Mouse (Mus musculus) regulatory T cell (primary cell): Measurements from ENCODE around the gene Adgrd1.
"Not testable (repeated sequence)": the region's sequence is repeated elsewhere in the genome, so short reads cannot be mapped to it uniquely, and the experiment has no call there.

Source experiments
- in situ Hi-C: fragments of 300-600 bp; cut with MboI, MseI; formaldehyde crosslinking; loops from one replicate; pipeline ENCODE4 v1.15.1; 2025; ENCODE audit warnings: high pct_unique_total_duplicates

Adgrd1 gene

DNA sequence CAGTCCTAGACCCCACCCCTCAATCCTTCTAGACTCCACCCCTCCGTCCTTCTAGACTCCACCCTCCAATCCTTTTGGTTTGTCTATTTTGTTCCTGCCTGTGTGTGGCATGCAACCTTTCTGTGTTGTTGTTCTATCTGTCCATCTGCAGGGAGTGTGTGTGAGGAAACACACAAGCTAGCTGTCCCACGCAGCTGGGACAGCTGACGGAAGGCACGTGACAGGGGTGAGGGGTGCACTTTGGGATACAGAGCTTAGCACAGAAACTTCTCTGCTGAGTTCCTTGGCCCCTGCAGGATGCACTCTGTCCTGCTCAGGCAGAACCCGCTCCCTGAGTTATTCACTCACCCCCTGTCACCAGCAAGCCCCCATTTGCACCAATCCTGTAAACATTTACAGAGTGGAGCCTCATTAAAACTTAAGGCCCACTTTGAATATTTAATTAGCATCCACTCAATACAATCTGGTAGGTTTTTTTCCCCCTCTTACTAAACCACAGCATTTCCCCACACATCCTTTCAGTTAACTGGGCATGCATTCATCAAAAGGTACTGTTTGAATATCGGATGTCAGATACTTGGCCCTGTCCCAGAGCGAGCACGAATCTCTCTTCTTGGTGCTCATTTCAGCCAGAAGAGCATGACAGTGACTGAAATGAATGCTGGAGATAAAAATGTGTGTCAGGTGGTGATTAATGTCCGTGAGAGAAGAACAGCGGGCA lies 4.0 kb upstream of the Adgrd1 start:
- in situ Hi-C loops: no loop called here

DNA sequence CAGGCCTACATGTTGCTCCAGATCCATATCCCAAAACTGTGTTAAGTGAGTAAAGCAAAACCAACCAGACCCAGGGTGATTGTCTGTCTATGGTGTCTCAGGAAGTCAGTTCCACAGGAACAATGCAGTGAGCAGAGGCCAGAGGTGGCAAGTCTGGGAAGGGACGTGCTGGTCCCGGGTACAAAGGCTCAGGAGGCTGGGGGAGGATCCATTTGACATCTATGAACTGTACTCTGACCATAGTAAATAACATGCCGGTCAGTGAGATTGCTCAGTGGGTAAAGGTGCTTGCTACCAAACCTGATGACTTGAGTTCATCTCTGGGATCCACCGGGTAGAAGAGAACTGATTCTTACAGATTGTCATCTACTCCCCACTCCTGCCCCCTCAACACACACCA lies 3.4 kb upstream of the Adgrd1 start:
- in situ Hi-C loops: no loop called here

DNA sequence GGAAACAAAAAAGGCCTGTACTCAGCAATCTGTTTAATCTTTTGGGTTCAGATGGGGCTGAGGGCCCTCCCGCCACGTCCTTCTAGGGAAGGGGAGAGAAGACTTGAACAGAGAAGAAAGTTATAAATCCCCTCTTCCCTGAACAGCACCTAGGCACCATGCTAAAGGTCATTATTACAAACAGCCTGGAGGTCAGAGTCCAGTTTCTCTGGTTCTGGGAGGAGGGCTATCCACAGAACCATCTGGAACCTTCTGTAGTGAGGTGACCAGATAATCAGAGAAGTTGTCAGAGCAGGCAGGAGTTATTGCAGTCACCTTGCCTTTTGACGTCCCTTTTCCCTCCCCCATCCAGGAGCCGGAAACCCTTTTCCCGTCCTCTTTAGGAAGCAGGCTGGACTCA lies 2.3 kb upstream of the Adgrd1 start:
- in situ Hi-C loops: no loop called here

DNA sequence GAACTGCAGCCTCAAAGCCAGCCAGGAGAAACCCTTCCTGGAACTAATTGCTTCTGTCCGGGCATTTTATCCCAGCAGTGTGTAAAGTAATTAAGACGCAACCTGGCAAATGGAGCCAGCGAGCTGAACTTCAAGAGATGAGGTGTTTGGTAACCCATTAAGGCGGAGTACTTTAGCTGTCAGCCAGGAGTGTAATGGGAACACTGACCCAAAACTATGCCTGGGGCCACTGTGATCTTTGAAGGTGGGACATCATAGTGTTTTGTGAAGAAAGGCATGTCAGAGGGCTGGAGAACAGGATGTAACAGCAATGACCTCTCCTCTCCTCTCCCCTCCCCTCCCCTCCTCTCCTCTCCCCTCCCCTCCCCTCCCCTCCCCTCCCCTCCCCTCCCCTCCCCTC lies 7.5 kb downstream of the Adgrd1 start:
- in situ Hi-C loops: no loop called here

DNA sequence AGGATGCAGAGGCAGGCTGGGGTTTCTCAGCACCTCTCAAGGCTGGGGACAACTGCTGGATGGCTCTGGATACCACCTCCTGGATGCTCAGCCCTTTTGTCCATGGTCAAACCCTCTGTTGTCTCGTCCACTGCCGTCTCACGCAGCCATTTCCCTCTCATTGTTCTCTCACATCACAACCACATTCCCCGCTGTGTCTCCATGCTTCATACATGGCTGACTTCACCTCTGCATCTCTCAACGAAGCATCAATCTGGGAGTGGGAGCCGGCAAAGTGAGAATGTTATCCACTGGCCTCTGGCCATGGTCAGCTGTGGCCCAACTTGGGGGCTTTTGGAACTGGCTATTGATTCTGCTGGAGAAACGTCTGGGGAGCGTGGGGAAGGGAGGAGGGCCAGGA lies 15.2 kb downstream of the Adgrd1 start:
- in situ Hi-C loops: no loop called here

DNA sequence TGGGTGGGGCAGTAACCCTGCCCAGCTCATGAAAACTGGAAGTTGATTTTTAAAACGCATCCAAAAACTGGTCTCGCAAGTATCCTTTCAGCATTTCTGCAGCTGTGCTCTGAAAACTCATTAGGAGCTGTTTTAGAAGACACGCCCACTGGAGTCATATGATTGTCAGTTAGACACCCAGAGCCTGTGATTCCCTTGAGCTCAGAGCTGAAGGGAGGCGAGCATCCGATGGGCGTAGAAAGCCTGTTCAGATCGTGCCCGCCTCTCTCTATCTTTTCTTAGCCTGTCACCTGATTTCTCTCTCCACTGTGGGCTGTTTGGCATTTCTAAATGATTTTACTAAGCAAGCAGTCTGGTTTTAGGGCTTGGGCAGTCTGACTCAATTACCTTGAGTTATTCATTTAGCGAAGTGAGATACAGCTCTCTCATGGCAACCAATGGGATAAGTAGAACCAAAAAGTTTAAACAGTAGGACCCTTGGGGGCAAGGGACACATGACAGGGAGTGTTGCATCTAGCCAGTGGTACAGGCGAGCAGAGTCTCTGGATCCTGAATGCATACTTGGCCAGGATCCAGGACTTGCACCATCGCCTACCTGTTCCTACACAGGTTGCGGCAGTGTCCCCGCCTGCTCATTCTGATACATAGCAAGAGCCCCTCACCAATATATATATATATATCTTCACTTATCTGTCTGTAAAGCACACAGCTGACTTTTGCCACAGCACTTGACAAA lies 17.4 kb downstream of the Adgrd1 start:
- in situ Hi-C loops: no loop called here

DNA sequence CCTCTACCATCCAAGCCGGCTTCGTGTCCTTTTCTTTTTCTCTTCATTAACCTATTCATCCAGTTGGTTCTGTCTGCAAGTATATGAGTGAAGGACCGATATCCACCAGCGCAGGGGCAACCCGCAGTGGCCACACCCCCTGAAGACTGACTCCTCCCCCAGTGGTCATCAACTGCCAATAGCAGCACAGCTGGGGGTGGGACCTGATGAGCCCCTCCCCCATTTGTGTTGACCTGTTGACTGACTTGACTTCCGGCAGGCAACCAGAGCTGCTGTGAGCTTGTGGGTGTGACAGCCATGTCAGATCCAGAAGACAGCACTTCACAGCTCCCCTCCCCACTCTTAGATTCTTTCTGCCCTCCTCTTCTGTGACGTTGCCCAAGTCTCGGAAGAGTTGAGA lies 19.7 kb downstream of the Adgrd1 start:
- in situ Hi-C loops: no loop called here

DNA sequence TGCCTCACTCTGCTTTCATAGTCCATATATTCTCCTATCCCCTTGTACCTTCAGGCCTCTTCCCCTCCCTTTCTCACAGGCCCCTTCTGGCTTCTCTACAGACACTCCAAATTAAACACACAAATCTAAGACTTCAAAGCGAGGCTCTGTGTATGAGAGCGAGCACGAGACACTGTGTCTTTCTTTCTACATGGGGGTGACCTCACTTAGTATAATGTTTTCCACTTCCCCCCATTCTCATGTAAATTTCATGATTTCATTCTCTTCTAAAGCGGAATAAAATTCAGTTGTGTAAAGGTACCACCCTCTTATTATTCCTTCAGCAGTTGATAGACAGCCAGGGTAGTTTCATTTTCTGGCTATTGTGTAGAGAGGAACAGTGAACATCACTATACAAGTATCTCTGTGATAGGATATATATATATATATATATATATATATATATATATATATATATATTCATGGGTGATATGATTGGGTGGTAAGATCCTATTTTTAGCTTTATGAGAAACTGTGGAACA lies 21.1 kb downstream of the Adgrd1 start:
- in situ Hi-C loops: no loop called here

DNA sequence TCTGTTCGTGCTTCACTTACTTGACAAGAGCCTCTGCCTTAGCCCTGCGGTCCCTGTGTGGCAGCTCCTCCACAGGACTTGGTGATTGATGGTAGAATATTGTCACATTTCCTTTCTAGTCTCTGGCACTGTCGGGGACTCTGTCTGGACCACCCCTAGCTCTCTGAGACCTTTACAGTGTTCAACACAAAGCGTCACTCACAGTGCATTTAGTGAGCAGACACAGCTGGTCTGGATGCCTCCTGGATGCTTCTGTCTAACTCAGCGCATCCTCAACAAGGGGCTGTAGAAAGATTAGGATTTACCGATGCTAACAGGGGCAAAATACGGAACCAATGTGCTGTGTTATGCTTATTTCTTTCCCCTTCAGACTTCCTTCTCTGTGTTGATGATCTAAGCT lies 22.0 kb downstream of the Adgrd1 start:
- in situ Hi-C loops: no loop called here

DNA sequence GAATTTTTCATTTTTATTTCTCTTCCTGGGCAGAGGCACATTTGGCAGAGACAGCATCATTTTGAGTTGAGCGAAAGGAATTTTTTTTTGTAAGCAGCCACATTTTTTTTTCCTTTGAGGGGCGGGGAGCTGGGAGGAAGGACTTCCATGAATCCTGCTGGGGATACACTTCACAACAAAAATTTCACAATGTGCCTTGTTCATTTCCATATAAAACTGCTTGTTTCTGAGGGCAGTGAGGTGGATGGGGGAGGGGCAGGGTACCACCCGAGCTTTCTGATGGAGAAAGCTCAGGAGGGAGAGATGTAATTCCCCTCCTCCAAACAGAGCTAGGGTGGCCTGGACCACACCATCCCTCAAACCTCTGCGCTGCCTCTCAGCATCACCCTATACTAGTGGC lies 22.6 kb downstream of the Adgrd1 start:
- in situ Hi-C loops: no loop called here

DNA sequence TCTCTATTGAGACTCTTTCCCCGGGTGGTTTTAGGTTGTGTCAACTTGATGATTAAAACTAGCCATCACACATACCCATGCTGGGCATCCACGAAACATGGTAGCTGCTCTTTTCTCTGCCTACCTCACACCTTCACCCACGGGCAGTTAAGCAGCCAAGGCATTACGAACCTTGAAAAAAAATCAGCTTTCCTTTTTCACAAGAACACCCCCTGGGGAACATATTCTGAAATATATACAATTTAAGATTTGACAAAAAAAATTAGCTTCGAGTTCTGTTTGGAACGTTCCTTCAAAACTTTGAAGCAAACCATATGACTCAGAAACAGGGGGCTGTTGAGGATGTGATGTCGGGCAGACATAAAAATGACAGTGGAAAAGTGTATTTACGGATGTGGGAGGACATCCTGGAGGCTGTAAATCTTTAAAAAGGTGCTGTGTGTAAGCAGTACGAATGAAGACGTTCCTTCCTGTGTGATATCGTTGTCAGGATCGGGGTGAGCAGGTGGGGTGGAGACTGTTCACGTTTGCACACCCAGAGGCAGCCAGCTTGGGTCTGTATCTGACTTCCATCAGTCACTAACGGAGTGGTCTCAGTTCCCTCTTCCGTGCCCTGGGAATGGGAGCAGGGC lies 25.2 kb downstream of the Adgrd1 start:
- in situ Hi-C loops: no loop called here

DNA sequence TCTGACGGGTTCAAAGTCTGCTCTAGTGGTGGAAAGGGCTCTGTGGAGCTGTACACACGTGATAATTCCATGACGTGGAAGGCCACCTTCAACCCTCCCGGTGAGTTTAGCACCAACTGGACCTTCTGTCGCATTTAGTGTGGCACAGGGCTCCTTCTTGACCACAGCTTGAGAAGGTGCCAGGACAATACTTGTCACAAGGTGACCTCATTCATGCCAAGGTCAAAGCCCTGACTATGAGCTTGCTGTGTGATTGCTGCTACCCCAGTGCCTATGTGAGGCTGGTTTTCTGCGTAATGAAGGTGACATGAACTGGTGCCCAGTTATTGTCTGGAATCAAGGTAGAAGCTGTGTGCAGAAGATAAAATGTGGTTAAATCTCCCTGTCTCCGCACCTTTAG lies 25.9 kb downstream of the Adgrd1 start:
- in situ Hi-C loops: no loop called here

DNA sequence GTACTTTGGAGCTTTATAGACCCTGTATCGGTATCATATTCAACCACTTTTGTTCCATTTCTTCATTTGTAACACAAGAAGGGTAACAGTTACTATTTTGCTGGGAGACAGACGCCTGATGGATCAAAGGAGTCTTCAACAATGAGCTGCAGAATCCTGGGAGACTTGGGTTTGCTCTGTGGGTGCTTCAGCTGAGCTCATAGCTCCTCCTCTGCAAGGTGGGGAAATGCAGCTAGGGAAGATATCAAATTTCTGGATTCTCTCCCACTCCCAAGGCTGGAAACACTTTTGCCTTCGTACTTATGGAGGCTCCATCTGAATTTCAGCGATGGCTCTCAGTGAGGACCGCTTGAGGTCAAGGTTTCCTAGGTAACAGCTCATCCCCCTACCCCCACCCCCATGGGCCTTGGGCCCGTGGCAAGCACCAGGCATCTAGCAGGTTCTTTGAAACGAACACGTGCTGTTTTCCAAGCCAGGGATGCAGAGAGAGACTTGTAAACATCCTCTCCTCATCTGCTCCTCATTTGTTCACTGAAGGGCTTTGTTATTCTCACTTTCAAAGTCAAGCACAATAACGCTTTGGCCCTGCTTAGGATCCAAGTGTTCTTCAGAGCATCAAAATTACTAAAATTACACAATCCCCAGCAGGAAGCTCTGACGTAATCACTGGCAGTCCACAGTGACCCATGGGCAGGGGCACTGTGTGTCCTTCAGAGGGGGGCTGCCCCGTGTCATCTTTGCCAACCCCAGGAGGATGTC lies 27.7 kb downstream of the Adgrd1 start:
- in situ Hi-C loops: no loop called here

DNA sequence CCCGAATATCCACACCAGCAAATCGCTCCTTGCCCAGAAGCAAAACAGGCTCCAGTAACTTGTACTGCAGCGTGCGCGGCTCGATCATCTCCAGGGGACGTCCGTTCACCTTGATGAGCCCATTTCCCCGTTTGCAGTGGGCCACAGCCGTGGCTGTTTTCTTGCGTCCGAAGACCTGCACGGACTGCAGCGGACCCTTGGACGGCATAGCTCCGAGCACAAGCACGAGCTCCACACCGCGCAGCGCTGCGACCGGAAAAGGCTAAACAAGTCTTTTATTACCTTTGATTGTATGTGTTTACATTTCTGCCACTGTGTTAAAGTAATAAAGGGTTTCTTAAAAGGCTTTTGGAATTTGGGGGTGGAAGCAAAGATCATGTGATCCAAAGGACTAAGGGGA lies 31.8 kb downstream of the Adgrd1 start:
- in situ Hi-C loops: not testable (repeated sequence)

DNA sequence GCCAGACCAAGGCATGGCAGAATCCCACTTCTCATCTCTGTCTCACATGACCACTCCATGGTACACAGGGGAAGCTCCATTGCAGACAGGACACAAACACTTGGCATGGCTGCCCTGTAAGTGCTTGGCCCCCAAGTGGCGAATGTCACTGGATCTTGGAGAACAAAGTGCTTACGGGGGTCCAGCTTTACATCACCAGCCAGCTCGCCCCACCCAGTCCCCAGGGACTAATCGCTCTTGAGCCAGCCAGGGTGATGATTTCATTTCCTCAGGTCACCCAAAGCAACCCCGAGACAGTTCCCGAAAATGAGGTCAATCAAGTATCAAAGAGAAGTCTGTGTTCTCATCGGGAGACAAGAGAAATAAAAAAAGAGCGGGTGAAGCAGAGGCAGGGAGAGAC lies 33.8 kb downstream of the Adgrd1 start:
- in situ Hi-C loops: no loop called here

DNA sequence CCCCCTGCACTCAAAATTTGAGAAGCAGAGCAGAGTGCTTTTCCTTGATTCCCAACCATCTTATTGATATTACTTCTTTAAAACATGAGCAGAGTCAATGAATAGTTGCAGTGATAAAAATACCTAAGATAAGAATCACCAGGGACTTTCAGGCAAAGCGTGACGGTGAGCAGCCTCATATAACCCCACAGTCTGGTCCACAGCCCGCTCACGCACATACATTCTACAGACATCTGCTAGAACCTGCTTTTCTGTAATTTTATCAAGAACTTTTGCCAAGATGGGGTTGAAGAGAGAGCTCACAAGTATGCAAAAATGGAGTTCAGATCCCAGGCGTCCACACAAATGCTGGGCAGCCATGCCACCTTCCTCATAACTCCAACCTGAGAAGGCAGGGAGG lies 40.9 kb downstream of the Adgrd1 start:
- in situ Hi-C loops: no loop called here

DNA sequence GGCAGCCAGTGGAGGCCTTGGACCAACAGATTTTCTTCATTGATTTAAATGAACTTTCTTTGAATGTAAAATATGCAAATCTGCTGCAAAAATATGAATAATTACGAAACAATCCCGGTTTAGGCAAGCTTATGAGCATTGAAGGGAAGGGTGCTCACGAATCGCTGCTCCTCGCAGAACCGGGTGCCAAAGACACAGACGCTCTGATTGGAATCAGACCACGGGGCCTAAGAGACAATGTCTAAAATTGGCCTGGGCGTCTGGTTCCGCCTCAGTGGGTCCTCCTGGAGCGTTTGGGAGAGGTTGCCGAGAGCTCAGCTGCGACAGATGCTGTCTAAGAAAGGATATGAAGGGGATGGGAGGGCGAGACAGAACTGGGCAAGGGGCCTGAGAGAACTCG lies 42.0 kb downstream of the Adgrd1 start:
- in situ Hi-C loops: no loop called here

DNA sequence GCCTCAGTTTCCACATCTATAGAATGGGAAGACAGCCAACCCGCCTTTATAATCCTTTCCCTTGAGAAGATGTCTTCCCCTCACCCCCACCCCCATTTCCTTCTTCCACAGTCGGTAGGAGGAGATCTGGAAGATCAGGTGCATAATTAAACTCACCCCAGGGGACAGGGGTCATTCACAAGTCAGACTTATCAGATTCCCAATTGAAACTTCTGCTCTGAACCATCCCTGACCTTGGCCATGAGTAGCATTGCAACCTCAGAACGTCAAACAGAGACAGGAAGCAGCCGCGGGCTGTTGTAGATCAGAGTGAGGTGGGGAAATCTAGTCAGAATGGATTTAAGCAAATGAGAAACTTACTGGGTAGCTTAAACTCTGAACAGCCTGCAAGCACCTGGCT lies 46.3 kb downstream of the Adgrd1 start:
- in situ Hi-C loops: no loop called here

DNA sequence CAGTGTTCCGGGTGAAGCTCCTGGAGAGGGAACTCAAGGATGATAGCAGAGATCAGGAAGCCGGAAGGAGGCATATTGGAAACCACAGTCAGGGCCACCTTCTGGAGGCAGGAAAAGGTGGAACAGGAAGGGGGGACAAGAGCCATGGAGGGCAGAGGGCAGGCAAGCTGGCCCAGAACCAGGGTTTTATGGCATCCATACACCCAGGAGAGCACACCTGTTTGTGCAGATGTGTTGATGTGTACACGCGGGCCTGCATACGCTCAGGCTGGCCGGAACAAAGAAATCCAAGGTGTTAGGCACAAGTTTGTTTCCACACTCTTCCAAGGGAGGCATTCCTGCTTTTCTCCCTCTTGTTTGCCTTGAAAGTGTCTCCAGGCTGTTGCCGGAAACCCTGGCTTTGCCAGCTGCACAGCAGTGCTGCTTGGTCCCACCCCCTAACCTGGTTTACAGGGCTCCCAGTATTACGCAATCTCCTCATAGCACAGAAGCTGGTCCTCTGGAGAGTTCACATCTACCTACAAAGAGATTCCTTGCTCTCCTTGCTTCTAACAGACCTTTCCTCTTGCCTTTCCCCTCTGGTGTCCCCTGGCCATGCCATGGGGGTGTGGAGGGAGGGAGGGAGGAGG lies 48.9 kb downstream of the Adgrd1 start:
- in situ Hi-C loops: no loop called here

DNA sequence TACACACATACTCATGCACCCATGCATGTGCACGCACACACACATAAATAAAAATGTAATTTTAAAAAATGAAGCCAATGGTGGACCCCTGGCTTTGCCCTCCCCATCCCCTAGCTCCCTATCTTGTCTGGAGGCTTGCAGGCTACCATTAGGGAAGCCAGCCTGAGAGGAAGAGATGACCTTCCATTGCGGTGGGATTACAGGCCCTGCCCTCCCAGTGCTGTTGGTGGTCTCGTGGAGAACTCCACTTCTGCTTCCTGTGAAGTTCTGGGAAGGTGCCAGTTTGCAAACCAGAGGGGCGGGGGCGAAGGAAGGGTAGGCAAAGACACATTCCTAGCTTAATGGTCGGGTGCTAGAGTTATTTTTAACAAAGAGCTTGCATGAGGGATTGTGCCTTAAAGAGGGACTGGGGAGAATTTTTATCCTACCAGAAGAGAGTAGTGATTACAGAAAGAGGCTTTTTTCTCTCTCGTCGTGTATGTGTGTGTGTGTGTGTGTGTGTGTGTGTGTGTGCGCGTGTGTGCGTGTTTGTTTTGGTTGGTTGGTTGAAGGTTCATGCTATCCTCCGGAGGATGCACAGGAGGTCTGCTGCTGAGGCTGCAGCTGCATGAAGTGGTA lies 50.5 kb downstream of the Adgrd1 start:
- in situ Hi-C loops: no loop called here

DNA sequence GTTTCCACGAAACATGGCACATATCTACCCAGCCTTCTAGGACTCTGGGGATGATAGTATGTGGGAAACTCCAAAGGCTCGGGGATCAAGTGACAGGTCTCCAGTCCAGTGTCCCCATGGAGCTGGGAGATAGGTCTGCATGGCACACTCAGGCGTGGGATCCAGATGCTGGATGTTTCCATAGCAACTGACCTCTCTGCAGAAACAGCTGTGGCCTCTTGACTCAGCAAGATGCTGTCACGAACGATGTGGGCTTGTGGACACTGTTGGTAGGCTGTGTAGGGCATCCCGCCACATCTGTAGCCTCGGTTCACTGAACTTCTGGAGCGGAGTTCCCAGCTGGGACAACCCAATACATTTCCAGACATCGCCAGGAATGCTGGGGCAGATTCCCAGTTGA lies 51.9 kb downstream of the Adgrd1 start:
- in situ Hi-C loops: no loop called here
